Mouse (Mus musculus) left cerebral cortex, postnatal 36 days (tissue): ENCODE results near the gene Rnf39. TPM values are rescaled to one million over a fixed set of nuclear protein-coding genes. Genes with fewer than 3 reads are reported as not detected.
"Not testable (repeated sequence)": the region's sequence is repeated elsewhere in the genome, so short reads cannot be mapped to it uniquely, and the experiment has no call there.

Source experiments
- DNase-seq, 2 experiments: peaks; one replicate each; pipeline ENCODE4 v3.0.0; 2021 to 2022; ENCODE audit warnings: low spot score in 2 of 2, mixed read lengths in 1 of 2
- intact Hi-C: fragments of 180-260 bp; cut with DNase I; formaldehyde crosslinking; loops from one replicate; pipeline ENCODE4 v1.15.1; 2025
- total RNA-seq, 2 experiments: library from RNA; stranded (reverse); gene quantifications; 2 replicates each; pipeline ENCODE4 v1.2.3; 2021

The Rnf39 gene
- total RNA-seq, 2 experiments from 2014 or later: 7.1 to 9.9 TPM

- no peak for DNase-seq
- intact Hi-C loops: no loop called here
Observed at GRCm38 (mm10) chr17:36972791-36973190, 30.1 kb downstream of the Rnf39 start.

- DNase-seq: no peak
- intact Hi-C loops: no loop called here
Observed at GRCm38 (mm10) chr17:36973271-36973787, 30.6 kb downstream of the Rnf39 start.

DNA sequence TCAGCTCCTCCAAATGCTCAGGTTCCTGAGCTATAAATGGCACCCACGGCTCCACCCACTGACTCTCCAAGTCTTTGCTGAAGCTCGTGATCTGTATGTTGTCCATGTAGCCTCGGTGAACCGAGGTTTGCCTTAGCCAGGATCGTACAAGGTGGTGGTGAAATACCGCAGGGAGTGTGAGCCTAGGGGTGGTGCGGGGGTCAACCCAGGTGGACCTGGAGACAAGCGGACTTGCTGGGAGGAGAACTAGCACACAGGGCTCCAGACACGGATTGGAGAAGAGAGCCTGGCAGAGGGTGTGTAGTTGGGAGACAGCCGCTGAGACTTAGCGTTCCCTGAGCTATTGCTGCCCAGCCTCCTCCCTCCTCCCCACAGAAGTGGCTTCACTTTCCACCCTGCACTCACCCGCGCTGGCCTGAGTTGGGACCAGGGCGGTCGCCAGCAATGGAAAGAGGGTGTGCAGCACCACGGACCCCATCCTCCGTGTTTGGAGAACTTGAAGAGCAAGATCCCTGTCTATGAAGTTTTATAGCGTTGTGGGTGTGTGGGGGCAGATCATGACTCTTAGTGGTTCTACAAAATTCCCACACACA lies 38.6 kb downstream of the Rnf39 start, which contains the start of gene 2410137M14Rik:
TSS of gene 2410137M14Rik (minus strand) at position 17 of the 593 bp plus-strand sequence.
- DNase-seq: peak; percentile 62 to 71
- intact Hi-C loops: no loop called here

- intact Hi-C loops: no loop called here
- no peak for DNase-seq
Observed at GRCm38 (mm10) chr17:36981845-36982244, 39.1 kb downstream of the Rnf39 start.

GRCm38 (mm10) chr17:36982253-36983155 lies 39.8 kb downstream of the Rnf39 start:
- no peak for DNase-seq
- intact Hi-C loops: no loop called here

DNA sequence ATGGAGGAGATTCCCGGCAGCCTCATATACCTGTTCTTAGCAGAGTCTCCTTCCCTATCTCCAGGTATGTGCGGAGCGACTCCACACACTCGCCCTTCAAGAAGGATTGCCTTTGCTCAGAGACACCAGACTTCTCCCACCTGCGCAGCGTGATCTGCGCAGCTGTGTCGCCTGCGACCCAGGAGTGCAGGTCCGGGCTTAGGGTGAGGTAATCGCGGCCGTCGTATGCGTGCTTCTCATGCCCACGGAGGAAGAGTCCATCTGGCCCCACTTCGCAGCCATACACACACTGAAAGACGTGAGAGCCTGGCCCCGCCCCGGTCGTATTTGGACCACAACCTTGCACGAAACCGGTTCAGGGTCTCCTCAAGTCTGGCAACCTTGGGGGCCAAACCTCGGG lies 45.8 kb downstream of the Rnf39 start:
- intact Hi-C loops: no loop called here
- DNase-seq: peak in 1 of 2 experiments; percentile 15

DNA sequence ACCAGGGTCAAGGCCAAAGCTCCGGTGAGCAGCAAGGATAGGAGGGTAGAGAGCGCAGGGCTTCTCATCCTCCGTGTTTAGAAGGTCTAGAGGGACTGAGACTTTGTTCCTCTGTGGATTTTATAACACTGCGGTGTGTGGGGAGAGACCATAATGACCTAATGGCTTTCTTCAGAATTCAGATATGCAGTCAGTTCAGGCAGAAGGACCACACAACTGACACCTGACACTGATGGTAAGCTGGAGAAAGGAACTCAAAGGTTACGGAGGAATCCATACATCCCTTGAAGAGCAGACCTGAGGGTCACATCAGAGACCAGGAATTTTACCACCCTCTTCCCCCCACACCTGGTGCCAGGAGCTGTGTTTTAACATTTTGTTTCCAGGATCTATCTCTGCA lies 46.7 kb downstream of the Rnf39 start, which contains the start of gene H2-M5:
TSS of gene H2-M5 (minus strand) at position 101 of the 400 bp plus-strand sequence.
- intact Hi-C loops: no loop called here
- no peak for DNase-seq

DNA sequence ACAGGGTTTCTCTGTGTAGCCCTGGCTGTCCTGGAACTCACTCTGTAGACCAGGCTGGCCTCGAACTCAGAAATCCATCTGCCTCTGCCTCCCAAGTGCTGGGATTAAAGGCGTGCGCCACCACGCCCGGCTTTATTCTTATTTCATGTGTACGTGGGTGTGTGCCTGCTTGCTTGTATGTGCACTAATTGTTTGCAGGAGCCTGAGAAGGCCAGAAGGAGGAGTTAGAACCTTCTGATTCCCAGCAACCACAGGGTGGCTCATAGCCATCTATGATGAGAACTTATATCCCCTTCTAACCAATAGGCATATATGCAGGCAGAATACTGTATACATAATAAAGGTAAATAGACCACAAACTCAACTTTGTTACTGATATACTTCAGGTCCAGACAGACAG lies 47.9 kb downstream of the Rnf39 start:
- intact Hi-C loops: not testable (repeated sequence)

DNA sequence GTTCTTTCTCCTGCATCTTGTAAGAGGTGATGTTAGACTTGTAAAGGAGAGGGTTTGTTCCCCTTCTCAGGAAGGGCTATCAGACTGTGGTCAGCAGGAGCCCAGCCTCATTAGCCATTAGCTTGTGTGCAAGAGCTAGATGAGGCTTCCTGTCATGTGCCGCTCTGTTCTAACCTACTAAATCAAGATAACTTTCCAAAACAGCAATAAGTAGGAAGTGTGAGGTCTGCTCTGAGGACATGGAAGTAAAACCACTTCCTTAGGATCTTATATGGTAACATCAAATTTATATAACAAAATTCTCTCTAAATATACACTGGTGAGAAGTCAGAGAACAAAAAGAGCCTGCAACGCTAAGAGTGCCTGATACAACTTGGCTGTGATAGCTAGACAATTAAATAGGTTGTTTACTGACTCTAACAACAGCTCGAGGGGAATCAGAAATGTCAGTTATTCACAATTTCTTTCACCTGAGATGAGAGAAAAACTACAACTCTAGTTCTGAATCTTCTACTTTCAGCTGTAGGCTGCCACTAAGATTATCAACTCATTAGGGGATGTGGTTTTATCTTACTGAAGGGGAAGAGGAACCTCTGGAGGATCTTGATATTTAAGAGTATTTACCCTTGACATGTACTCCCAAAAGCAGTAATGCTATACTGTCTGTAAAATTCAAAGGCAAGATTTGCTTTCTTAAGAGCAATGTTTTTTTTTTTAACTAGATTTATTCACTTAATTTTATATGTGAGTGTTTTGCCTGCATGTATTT lies 49.8 kb downstream of the Rnf39 start:
- peak in 1 of 2 experiments; percentile 9 for DNase-seq
- intact Hi-C loops: no loop called here

More for the DNA sequence above, 47.9 kb downstream of the Rnf39 start:
- not testable (repeated sequence) for DNase-seq

DNA sequence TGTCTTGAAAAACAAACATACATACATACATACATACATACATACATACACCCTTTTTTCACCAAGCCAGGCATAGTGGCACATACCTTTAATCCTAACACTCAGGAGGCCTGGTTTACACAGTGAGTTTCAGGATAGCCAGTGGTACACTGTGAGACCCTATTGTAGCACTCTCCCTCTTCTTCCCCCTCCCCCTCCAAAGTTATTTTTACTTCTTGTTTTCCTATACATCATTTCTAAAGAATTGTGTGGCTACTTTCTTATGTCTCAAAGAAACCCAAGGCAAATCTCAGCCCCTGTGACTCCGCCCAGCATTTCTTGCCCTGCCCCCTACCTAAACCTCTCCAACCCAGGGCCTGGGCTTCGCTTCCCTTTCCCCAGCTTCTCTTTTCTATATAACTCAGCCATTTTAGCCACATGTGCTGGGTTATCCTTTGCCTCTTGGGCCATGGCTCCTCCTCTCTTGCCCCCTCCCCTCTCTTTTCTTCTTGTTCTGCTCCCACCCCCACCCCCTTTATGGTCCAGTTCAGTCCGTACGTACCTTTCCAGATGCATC lies 51.1 kb downstream of the Rnf39 start:
- DNase-seq: no peak
- intact Hi-C loops: no loop called here

GRCm38 (mm10) chr17:36994528-36994927 lies 51.8 kb downstream of the Rnf39 start:
- intact Hi-C loops: no loop called here

GRCm38 (mm10) chr17:36995448-36995847 lies 52.7 kb downstream of the Rnf39 start:
- DNase-seq: no peak
- intact Hi-C loops: loop anchor here (5.0 kb wide), 1 partner anchor 52 kb away; the partner anchor contains the start of gene Gabbr1

More at GRCm38 (mm10) chr17:36994528-36994927, 51.8 kb downstream of the Rnf39 start:
- DNase-seq: no peak

DNA sequence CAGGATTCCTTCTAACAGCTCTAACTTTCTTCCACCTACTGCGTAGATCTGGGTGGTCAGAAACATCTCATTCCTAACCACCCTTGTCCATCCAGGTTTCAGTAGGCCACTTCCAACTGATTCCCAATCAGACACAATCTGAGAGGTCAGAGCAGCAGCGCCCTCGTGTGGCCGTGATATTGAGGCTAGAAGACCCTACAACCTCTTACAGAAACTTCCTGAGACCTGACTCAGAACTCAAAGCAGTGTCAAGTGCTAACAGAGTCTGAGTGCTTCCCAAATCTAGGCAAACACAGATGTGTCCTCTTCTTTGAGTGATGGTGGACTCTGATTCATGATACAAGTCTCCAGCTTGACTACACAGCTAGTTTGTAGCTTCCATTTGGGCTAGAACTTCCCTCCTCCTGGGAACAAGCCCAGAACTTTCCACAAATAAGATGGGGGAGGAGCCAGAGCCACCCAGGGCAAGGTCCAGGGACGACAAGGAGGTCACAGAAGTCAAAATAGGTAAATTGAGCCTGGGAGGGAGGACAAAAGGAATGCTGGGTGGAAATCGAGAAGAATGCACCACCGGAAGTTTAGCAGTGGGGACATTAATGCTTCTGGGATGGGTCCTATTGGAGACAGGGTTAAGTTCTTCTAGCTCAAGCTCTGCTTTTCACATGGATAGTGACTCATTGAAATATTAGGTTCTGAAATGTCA lies 54.5 kb downstream of the Rnf39 start:
- intact Hi-C loops: loop anchor here (2.0 to 5.0 kb wide), 2 partner anchors 38 to 50 kb away; partner anchors contain the start of genes Gabbr1, Znrd1 and Znrd1as
- peak; percentile 62 to 67 for DNase-seq

Other genes with a start within 250 kb of the Rnf39 start
- not detected for gene H2-M10.5, start 170.0 kb upstream of the Rnf39 start, total RNA-seq
- gene H2-M10.6, start 130.7 kb upstream of the Rnf39 start, total RNA-seq: not detected
- 10 to 100 TPM; 18.1 to 20.4 TPM for gene Trim26, start 105.8 kb upstream of the Rnf39 start, total RNA-seq
- not detected for gene Trim15, start 75.7 kb upstream of the Rnf39 start, total RNA-seq
- gene Trim10, start 73.3 kb upstream of the Rnf39 start, total RNA-seq: not detected
- gene Trim40, start 52.8 kb upstream of the Rnf39 start, total RNA-seq: not detected
- not detected for gene Trim31, start 44.8 kb upstream of the Rnf39 start, total RNA-seq
- gene Ppp1r11, start 8.8 kb downstream of the Rnf39 start, total RNA-seq: 100 to 1,000 TPM; 126 to 130 TPM
- gene Znrd1, start 15.6 kb downstream of the Rnf39 start, total RNA-seq: 10 to 100 TPM; 32.1 to 33.5 TPM
- 1 to 10 TPM; 3.6 to 3.8 TPM for gene Znrd1as, start 15.7 kb downstream of the Rnf39 start, total RNA-seq
- gene 2410137M14Rik, start 38.3 kb downstream of the Rnf39 start, total RNA-seq: not detected
- 1 to 10 TPM in 1 of 2 experiments, under 1 TPM in 1; 0.69 to 1.2 TPM for gene H2-M5, start 46.6 kb downstream of the Rnf39 start, total RNA-seq
- 10 to 100 TPM; 11.5 to 20.4 TPM for gene Zfp57, start 58.2 kb downstream of the Rnf39 start, total RNA-seq
- gene Mog, start 80.5 kb downstream of the Rnf39 start, total RNA-seq: 10 to 100 TPM; 48.3 to 87.0 TPM
- gene Gabbr1, start 103.0 kb downstream of the Rnf39 start, total RNA-seq: 100 to 1,000 TPM; 679 to 696 TPM
- gene Olfr90, start 145.6 kb downstream of the Rnf39 start, total RNA-seq: not detected
- not detected for gene Olfr91, start 155.4 kb downstream of the Rnf39 start, total RNA-seq
- gene Olfr92, start 177.2 kb downstream of the Rnf39 start, total RNA-seq: not detected
- not detected for gene Olfr93, start 218.6 kb downstream of the Rnf39 start, total RNA-seq